Mouse (Mus musculus): ENCODE results near the gene Pcsk4. TPM values are rescaled to one million over a fixed set of nuclear protein-coding genes. Genes with fewer than 3 reads are reported as not detected.

Pcsk4 gene
- total RNA-seq, 2 experiments from 2014 or later, result 1.7 to 1.8 TPM

DNA sequence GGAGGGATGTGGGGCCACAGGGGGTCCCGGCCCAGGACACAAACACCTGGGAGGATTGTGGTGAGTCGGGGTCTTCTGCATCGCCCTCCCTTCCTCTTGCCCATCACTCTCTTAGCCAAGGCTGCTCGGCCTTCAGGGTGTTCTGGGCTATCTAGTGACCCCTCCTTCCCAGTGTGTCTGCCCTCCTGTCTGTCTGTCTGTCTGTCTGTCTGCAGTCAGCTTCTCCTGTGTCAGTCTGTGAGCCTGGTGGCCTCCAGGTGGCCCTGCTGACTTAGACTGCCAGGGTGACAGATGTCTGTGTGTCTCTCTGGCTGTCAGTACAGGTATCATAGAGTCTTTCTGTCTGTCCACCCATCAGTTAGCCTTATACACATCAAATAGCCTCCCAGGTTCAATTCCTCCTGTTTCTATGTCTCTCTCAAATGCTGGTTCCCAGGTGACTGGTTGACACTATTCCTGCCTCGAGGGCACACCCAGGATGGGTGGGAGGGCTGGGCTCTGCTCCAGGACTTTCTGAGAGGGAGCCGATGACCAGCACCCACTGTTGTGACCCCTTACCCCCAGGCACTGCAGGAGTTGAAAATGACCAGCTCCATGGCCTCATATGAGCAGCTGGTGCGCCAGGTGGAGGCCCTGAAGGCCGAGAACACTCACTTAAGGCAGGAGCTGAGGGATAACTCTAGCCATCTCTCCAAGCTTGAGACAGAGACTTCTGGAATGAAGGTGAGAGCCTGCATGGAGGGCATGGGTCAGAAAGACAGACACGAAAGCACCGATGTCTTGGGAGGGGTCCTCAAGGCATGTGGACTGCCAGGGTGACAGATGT is 27.8 kb downstream of the Pcsk4 start:
- intact Hi-C loops (cut with DNase I), result loop anchor here (10.0 kb wide), 1 partner anchor 233 kb away; the partner anchor contains the start of gene Atp8b3
- no peak for DNase-seq

DNA sequence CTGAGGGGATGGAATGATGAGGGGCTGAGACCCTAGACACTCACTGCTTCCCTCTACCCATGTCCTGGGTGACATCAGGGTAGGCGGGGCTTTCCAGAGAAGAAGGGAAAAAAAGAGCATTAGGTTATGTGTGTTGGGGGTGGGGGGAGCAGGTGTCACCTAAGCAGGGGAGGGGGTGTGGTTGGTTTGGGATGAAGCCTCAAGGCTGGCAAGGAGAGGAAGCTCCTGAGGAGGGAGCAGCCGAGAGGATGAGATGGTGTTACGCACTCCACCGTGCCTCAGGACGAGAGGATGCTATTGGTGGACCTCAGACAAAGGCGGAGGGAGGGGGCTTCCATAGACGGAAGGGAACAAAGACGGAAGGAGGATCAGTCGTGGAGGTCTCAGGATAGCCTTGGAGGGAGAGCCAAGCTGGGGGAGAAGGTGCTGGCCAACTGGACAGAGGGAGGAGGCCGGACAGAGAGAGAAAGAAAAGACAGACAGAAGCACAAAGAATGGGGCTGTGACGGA is 28.6 kb downstream of the Pcsk4 start:
- no peak for DNase-seq

DNA sequence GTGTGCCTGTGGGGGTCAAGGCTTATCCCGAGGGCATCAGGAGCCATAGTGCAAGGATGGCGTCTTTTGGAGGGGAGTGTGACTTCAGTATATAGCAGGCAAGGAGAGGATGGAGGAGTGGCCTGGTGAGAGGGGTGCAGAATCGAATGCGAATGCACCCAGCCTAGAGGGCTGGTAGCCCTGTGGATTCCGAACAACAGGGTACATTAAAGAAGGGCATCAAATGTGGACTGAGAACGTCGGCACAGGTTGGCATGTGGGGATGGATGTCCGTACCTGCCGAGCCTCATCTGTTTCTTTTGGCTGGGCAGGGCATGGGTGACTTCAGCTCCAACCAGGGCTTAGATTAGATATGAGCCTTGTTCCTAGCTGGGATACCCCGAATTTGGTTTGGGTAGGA is 29.5 kb downstream of the Pcsk4 start:
- DNase-seq, result no peak
- intact Hi-C loops (cut with DNase I), result loop anchor here (10.0 kb wide), 1 partner anchor 235 kb away; the partner anchor contains the start of gene Atp8b3

More for the DNA sequence above, 28.6 kb downstream of the Pcsk4 start:
- intact Hi-C loops (cut with DNase I), result loop anchor here (10.0 kb wide), 1 partner anchor 234 kb away; the partner anchor contains the start of gene Atp8b3

DNA sequence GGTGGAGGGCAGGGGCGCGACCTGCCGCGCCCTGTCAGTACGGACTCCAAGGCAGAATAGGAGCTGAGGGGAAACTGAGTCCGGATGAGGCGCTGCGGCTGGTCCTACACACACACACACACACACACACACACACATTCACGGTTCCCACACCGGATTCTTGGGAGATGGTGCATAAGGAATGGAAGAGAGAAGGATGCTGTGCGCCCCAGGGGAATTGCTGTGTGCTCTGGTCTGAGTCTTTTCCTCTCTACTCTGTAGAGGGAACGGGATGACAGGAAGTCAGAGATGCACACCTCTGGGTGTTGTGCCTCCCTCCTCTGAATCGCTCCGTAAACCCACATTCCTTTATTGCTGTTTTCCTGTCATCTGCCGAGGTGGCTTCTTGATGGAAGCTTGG is 30.0 kb downstream of the Pcsk4 start:
- intact Hi-C loops (cut with DNase I), result no loop called here
- DNase-seq, result no peak

DNA sequence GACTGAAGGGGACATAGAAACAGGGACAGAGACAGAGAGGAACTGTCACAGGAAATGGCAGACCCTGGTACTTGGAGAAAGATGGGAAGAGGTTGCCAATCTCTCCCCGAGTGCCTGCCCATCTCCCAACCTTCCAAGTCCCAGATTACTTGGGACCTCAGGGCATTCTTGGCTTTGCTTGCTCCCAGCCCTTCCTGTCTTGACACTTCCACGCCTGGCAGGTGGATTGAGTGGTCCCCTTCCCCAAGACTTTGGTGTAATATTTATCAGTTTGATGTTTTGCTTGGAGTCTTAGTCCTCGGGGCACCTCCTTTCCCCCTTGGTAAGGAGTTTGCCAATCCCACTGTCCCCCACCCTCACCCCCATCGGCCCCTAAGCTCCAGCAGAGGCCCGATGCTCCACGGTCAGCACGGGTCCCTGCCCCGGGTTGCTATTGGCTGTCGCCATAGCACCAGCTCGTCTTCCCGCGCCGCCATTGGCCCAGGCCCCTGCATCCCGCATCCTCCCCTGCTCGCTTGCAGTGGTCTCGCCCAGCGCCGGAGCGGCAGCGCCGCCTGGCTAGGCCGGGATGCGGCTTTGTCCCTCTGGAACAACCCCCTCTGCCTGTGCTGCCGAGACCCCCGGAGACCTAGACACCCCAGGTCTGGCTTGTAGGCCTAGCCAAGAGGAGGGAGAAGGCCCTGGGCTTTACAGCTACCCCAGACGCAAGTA is 30.6 kb downstream of the Pcsk4 start:
- DNase-seq, result peak; percentile 66 to 72

DNA sequence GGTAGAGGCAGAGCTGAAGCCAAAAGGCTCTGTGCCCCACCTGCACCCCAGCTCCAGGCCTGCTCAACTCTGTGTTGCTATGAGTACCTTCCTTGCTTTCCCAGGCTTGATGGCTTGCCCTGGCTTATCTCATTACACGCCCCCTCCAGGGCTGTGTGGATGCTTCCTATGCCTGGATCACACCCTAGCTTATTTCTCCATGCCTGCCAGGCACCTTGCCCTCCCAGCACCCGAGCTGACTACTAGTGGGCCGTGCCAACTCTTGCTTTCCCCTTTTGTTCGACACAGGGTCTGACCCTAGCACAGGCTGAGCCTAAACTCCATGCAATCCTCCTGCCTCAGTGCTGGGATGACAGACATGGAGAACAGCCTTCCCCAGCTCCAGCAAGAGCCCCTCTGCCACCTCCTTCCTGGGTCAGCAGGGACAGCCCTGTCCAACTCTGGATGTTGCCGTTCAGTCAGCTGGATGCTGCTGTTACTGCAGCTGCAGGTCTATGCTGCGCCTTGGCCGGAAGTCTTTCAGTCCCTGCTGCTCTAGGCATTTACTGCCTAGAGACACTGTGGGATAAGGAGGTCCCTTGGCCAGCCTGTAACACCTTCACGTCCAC is 31.7 kb downstream of the Pcsk4 start:
- no peak for DNase-seq
- intact Hi-C loops (cut with DNase I), result no loop called here

More for the DNA sequence above, 30.6 kb downstream of the Pcsk4 start:
- intact Hi-C loops (cut with DNase I), result no loop called here

DNA sequence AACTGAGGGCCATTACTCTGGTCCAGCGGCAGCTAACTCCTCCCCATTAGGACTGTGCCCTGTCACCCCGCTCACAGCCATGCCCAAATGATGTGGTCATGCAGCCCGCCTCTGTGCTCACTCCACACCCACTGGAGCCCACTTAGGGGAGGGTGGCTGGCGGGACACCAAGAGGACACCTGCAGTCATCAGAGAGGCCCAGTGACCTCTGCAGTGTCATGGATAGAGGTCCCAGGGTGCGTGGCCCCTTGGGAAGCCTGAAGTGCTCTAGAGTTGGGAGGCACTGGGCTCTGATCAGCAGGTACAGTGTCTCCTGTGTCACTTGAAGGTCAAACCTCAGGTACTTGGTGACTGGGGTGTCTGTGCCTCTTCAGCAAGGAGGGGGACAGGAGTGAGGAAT is 32.5 kb downstream of the Pcsk4 start:
- intact Hi-C loops (cut with DNase I), result no loop called here
- DNase-seq, result no peak

DNA sequence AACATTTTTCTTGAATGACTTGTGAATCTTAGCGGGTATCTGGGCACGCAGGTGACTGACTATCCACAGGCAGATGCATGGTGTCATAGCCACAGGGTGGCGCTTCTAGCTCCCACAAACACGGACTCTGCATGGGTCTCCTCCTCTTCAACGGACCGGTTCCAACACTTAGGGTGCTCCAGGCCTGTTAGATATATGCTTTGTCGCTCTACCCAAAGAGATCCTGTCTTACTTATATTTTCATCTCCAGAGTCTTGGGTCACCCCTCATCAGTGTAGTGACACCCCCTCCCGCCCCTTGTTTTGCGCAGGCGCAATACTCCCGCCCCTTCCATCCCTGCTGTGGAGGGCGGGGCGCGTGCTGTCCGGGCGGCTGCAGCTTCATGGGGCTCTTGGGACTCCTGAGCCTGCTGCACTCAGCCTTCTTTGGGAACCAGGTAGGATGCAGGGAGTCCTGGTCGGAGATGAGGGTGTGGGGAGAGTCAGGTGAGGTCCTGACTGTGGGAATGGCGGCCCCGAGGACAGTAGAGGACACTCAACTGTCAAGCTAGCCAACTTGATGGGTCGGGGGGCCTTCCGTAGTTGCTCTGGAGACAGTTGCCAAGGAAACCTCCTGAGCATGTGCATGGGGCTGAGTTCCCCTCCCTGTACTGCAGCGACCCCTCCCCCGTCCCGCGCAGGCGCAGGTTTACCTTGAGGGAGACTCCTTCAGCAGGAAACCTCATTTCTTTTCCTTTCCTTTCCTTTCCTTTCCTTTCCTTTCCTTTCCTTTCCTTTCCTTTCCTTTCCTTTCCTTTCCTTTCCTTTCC is 33.5 kb downstream of the Pcsk4 start, which contains the start of gene Apc2:
Gene Apc2, plus strand, starts transcription at position 360 of the 808 bp plus-strand sequence.
- peak; percentile 81 to 84 for DNase-seq
- intact Hi-C loops (cut with DNase I), result loop anchor here (1.0 to 2.0 kb wide), 2 partner anchors 52 to 79 kb away; partner anchors contain the start of gene Adamtsl5

DNA sequence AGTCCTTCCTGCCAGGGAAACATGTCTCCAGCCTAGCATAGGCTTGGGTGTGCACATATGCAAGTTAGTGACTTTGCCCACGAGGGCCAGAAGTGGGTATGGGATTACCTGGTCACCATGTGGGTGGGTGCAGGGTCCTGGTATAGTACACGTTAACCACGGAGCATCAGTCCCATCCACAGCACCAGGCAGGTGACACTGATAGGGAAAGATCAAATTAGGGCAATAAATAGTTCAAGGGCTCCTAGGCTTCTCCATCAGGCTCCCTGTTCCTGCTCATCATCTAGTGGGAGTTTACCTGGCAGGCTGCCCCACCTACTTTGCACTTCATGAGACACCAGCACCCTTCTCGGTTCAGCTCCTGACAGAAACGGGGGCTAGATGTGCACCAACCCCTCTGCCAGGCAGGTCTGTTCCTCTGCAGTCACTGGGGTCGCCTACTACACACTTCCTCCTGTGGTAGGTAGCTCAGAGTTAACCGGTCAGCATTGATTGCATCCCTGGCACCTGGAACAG is 34.5 kb downstream of the Pcsk4 start:
- intact Hi-C loops (cut with DNase I), result loop anchor here (1.0 to 2.0 kb wide), 2 partner anchors 53 to 80 kb away; partner anchors contain the start of gene Adamtsl5
- DNase-seq, result no peak

DNA sequence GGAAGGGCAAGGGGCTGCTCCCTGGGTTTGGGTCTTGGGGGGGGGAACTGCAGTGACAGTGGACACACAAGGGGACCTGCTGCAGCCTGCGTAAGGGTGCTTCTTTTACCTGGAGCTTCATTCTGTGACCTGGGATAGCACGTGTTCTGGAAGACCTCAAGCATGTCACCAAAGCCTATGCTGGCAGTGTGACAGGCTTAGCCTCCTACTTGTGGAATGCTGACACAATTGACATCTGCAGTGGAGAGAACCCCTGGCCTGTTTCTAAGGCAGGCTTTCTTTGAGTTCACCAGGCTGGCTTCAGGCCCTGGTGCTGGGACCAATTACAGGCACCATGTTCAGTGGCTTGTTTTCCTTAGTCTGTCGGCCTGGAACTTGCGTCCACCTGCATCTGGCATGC is 35.0 kb downstream of the Pcsk4 start:
- intact Hi-C loops (cut with DNase I), result loop anchor here (2.0 kb wide), 1 partner anchor 80 kb away; no protein-coding TSS in a partner anchor
- DNase-seq, result no peak

DNA sequence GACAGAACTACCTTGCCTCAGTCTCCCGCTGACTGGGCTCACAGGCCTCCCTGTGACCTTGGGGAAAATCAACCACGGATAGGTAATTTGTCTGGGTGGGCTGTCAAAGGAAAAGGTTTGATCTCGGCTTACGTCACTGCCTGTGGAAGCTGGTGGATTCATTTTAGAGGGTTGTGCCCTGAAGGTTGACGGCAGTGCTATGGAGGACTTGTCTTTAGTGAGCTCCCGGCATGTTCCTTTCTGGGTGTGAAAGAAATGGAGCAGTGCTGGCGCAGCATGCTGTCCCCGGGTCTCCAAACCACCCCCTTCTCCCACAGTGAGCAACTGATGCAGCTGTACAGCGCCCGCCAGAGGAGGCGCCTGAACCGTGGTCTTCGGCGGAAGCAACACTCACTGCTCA is 36.0 kb downstream of the Pcsk4 start:
- intact Hi-C loops (cut with DNase I), result no loop called here
- DNase-seq, result no peak

DNA sequence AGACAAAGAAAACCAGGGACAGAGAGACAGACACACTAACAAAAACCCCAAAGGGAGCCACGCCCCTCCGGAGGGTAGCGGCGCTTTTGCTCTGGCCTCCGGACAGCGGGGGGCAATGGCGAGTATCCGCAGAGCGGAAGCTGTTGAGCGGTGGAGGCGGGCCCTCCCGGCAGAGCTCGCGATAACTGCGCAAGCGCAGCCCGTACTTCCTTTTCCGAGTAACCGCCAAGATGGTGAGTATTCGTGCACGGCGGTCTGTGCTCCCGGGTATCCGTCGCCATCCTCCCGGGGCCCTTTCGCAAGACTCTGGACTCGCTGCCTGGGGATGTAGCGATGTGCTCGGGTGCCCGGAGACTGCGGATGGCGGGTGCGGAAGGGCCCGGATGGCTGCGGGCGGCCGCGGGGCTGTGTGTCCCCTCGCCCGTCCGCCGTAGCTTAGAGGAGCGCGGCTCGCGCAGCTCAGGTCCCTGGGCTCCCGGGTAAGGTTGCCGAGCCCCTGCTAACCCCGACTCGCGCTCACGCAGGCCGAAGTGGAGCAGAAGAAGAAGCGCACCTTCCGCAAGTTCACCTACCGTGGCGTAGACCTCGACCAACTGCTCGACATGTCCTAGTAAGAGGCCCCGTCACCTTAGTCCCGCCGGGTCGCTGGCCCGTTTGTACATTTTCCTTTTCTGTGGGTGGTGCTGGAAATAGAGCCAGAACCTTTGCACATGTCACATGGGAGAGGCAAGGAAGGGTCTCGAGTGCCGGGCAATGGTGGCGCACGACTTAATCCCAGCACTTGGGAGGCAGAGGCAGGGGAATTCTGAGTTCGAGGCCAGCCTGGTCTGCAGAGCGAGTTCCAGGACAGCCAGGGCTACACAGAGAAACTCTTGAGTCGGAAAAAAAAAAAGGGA is 36.8 kb downstream of the Pcsk4 start, which contains the start of gene Rps15:
Gene Rps15, plus strand, starts transcription at position 203 of the 896 bp plus-strand sequence.
- intact Hi-C loops (cut with DNase I), result no loop called here
- peak; percentile 96 for DNase-seq

DNA sequence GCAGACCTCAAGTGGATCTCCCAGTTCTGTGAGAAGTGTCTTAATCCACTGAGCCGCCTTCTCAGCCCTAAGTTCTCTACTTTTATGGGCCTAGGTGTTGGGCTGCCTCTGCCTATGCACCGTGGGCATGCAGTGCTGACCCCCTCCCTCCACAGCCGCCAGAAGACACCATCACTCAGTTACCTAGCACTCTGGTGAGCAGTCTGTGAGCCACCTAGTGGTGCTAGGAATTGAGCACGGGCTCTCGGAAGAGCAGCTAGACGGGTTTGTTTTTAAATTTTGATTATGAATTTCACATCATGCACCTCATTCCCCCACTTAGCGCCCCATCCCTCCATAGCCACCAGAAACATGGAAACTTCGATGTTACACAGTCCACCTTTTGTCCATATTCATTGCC is 40.6 kb downstream of the Pcsk4 start:
- intact Hi-C loops (cut with DNase I), result no loop called here
- DNase-seq, result no peak

DNA sequence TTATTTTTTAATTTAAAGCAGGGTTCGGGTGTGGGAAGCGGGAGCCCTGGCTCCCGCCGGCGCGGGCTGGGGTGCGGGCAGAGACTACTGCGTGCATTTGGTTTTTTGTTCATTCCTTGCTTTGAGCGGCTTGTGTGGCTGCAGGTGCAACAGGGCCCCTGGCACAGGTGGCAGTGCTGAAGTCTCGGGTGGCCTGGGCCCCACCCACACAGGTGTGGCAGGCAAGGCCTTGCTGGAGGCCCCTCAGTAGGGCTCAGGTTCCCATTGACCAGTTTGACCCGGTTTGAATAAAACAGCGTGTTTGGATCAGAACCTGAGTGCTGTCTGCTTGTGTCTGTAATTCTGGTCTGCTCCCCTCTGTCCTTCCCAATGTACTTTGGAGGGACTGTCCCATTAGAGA is 41.2 kb downstream of the Pcsk4 start:
- DNase-seq, result no peak
- intact Hi-C loops (cut with DNase I), result no loop called here

DNA sequence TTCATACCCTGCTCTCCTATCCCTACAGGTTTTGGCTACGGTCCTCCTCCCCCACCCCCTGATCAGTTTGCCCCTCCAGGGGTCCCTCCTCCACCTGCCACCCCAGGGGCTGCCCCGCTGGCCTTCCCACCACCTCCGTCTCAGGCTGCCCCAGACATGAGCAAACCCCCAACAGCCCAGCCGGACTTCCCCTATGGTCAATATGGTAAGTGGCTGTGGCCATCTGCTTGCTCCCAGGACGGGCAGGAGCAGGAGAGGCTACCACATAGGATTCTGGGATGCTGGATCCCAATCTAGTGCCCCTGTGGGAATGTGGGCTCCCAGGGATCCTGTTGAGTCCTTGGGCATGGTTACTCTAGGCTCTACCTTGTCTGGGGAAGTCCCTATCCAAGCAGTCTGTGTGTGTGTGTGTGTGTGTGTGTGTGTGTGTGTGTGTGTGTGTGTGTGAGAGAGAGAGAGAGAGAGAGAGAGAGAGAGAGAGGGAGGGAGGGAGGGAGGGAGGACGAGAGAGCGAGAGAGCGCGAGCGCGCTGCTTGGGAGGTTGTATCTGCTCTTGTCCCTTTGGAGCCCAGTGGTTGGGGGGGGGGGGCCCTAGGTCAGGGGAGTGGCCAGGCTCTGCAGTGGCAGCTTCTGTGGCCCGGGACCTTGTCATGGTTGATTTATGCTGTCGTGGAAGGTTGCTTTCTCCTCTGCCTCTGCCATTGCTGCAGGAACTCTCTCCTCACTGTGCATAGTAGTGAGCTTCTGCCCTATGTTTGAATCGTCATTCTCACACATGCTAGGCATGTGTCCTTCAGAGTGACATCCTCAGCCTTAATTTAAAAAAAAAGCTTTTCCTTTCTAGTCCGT is 43.9 kb downstream of the Pcsk4 start:
- DNase-seq, result no peak
- intact Hi-C loops (cut with DNase I), result no loop called here

DNA sequence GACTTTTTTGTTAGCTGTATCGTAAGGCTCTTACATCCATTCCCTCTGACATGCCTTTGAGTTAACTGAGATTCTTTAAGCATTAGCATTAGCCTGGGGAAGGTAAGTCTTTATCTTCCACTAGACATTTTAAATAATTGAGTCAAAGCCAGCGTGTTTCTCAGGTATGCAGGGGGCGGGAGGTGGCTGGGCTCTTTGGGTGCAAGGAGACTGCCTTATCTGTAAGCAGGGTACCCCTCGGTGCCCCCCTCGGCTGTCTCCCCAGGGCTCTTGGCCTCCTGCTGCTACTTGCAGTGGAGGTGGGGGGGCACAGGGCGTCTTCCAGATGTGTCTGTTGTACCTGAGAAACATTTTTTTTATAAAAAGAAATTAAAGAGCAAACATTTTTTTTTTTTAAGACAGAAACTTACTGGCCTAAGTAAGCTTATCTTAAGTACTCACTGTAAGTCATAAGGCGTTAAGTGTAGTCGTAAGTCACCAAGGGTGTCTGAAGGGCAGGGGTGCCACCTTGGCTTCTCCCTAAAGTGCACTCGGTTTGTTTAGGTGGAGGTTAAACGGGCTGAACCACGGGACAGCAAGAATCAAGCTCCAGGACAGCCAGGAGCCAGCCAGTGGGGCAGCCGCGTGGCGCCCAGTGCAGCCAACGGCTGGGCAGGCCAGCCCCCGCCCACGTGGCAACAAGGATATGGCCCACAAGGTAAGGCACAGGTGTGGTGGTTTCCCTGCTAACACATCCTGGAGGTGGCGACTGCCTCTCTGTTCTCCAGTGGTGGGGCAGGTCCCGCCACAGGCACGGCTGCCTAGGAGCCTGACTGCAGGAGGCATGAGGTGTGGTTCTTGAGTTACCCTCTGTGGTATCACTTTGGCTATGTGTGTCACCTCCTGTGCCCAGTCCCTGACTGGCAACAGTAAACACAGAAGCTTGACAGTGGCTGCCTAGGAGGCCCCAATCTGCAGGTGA is 46.5 kb downstream of the Pcsk4 start:
- intact Hi-C loops (cut with DNase I), result no loop called here
- DNase-seq, result no peak

Measured in heart, postnatal 10 days (tissue).